Mouse (Mus musculus) limb, embryonic 11.5 days (tissue): ENCODE data around the gene Olfr26. TPM values are rescaled to one million over a fixed set of nuclear protein-coding genes. Genes with fewer than 3 reads are reported as not detected.

ENCODE experiments used
- polyA plus RNA-seq: library from polyadenylated mRNA; unstranded; fragments of >200 nt; fragmentation: Nextera tagmentation; extraction: Ambion mirVana; gene quantifications from 2 replicates; pipeline ENCODE4 v1.2.1, GENCODE M21; 2014

Gene Olfr26
- polyA plus RNA-seq, 1 experiment from 2014 or later = not detected

Other genes with a start within 250 kb of the Olfr26 start
- gene Olfr914, start 250.0 kb upstream of the Olfr26 start, polyA plus RNA-seq = not detected in 2 replicates
- gene Olfr916, start 195.2 kb upstream of the Olfr26 start, polyA plus RNA-seq = not detected in 2 replicates
- not detected in 2 replicates for gene Olfr917, start 189.2 kb upstream of the Olfr26 start, polyA plus RNA-seq
- not detected in 2 replicates for gene Olfr918, start 180.5 kb upstream of the Olfr26 start, polyA plus RNA-seq
- gene Olfr919, start 151.4 kb upstream of the Olfr26 start, polyA plus RNA-seq = not detected in 2 replicates
- gene Vwa5a, start 136.8 kb upstream of the Olfr26 start, polyA plus RNA-seq = 10.2 and 11.9 TPM in 2 replicates
- 0.03 TPM in 1 of 2 replicates, not detected in the other for gene Olfr920, start 102.8 kb upstream of the Olfr26 start, polyA plus RNA-seq
- gene Olfr921, start 82.0 kb upstream of the Olfr26 start, polyA plus RNA-seq = not detected in 2 replicates
- gene Olfr922, start 40.4 kb upstream of the Olfr26 start, polyA plus RNA-seq = not detected in 2 replicates
- gene Olfr923, start 28.5 kb upstream of the Olfr26 start, polyA plus RNA-seq = not detected in 2 replicates
- gene Olfr924, start 10.6 kb upstream of the Olfr26 start, polyA plus RNA-seq = not detected in 2 replicates
- gene Olfr926, start 22.1 kb downstream of the Olfr26 start, polyA plus RNA-seq = not detected in 2 replicates
- gene Olfr930, start 74.7 kb downstream of the Olfr26 start, polyA plus RNA-seq = not detected in 2 replicates
- gene Olfr933, start 117.3 kb downstream of the Olfr26 start, polyA plus RNA-seq = not detected in 2 replicates
- gene Olfr934, start 133.3 kb downstream of the Olfr26 start, polyA plus RNA-seq = not detected in 2 replicates
- gene Olfr935, start 144.6 kb downstream of the Olfr26 start, polyA plus RNA-seq = not detected in 2 replicates
- gene Olfr146, start 168.3 kb downstream of the Olfr26 start, polyA plus RNA-seq = not detected in 2 replicates
- gene Olfr937, start 209.9 kb downstream of the Olfr26 start, polyA plus RNA-seq = not detected in 2 replicates
- not detected in 2 replicates for gene Olfr938, start 223.8 kb downstream of the Olfr26 start, polyA plus RNA-seq